Mouse (Mus musculus) ES-E14 (cell line): Measurements from ENCODE around the gene Fas. TPM values are rescaled to one million over a fixed set of nuclear protein-coding genes. Genes with fewer than 3 reads are reported as not detected.

Experiments used
- DNase-seq: peaks from one replicate; pipeline ENCODE4 v3.0.0-alpha.2; 2013; ENCODE audit warnings: low read depth, low spot score
- H3K27ac ChIP-seq: 2 replicates; pipeline ENCODE4 v1.5.1; 2012; ENCODE audit warnings: low read depth, mild to moderate bottlenecking, low read length, moderate library complexity, mixed read lengths; ENCODE audit not compliant: poor library complexity, insufficient read depth, severe bottlenecking
- H3K36me3 ChIP-seq: 2 replicates; pipeline ENCODE4 v1.6.1; 2012; ENCODE audit warnings: mild to moderate bottlenecking, low read length, moderate library complexity, mixed read lengths; ENCODE audit not compliant: control insufficient read depth, poor library complexity, insufficient read depth, severe bottlenecking
- H3K4me1 ChIP-seq, 2 experiments: fragments of 150-350 bp in 1 of 2; sonication (generic) in 1 of 2; 2 replicates each; pipeline ENCODE4 v1.6.1; 2012; ENCODE audit warnings: low read length in 2 of 2, mild to moderate bottlenecking in 1 of 2, mixed read lengths in 1 of 2; ENCODE audit not compliant: control insufficient read depth in 2 of 2, insufficient read depth in 2 of 2, poor library complexity in 1 of 2
- H3K4me3 ChIP-seq, 2 experiments: fragments of 150-350 bp in 1 of 2; sonication (generic) in 1 of 2; 2 replicates each; pipeline ENCODE4 v1.5.1; 2012; ENCODE audit warnings: low read length in 2 of 2, low read depth in 1 of 2, mild to moderate bottlenecking in 1 of 2, mixed read lengths in 1 of 2; ENCODE audit not compliant: insufficient read depth in 1 of 2, poor library complexity in 1 of 2, severe bottlenecking in 1 of 2
- H3K9ac ChIP-seq: 2 replicates; pipeline ENCODE4 v1.6.1; 2012; ENCODE audit warnings: low read depth, mild to moderate bottlenecking, low read length, mixed read lengths; ENCODE audit not compliant: poor library complexity, insufficient read depth, severe bottlenecking
- H3K9me3 ChIP-seq: fragments of 150-350 bp; sonication (generic); 2 replicates; pipeline ENCODE4 v1.6.1; 2012; ENCODE audit warnings: low read depth, mild to moderate bottlenecking, low read length; ENCODE audit not compliant: control insufficient read depth, insufficient read depth
- CHD2 ChIP-seq: IDR thresholded peaks from 2 replicates; pipeline ENCODE4 v1.6.1; 2014; ENCODE audit warnings: mild to moderate bottlenecking, low read depth, low read length, inconsistent platforms
- HCFC1 ChIP-seq: IDR thresholded peaks from 2 replicates; pipeline ENCODE4 v1.6.1; 2012; ENCODE audit warnings: low read length, inconsistent platforms, borderline replicate concordance; ENCODE audit not compliant: insufficient read depth
- MAFK ChIP-seq: IDR thresholded peaks from 2 replicates; pipeline ENCODE4 v1.6.1; 2014; ENCODE audit warnings: mild to moderate bottlenecking, low read depth, low read length, inconsistent platforms; ENCODE audit not compliant: insufficient read depth
- ZC3H11A ChIP-seq: IDR thresholded peaks from 2 replicates; pipeline ENCODE4 v1.6.1; 2012; ENCODE audit warnings: low read depth, mild to moderate bottlenecking, inconsistent platforms, low read length, borderline replicate concordance
- ZNF384 ChIP-seq: IDR thresholded peaks from 2 replicates; pipeline ENCODE4 v1.6.1; 2012; ENCODE audit warnings: low read depth, low read length, inconsistent platforms
- in situ Hi-C, 2 experiments: fragments of 600-800 bp; cut with MboI; formaldehyde crosslinking; loops; one replicate each; pipeline ENCODE4 v1.15.1; 2025; ENCODE audit warnings: low sequenced_read_pairs in 2 of 2, inconsistent platforms in 1 of 2; ENCODE audit not compliant: unreplicated experiment in 2 of 2
- total RNA-seq: library from RNA; depleted of rRNA; stranded (reverse); fragments of 300-350 nt; gene quantifications from 2 replicates; pipeline ENCODE4 v1.2.3, GENCODE M21; 2012

The Fas gene
- total RNA-seq, 1 experiment, result 3.2 TPM

- no peaks in the 10 kb centered on the region for H3K36me3 ChIP-seq
- no peak overlapping the region for H3K9ac ChIP-seq
- no peak for TF ChIP-seq MAFK
- TF ChIP-seq ZC3H11A, result no peak
- TF ChIP-seq CHD2, result no peak
- no peak for TF ChIP-seq HCFC1
- no peak for TF ChIP-seq ZNF384
- no peaks in the 10 kb centered on the region for H3K9me3 ChIP-seq
- no peak for DNase-seq
- in situ Hi-C loops, result no loop called here
- no peak overlapping the region for H3K4me3 ChIP-seq
- 0 out of 4 replicates have a peak, but pooled peaks cover 0 to 3% of the 10 kb centered on the region in 2 experiments for H3K4me1 ChIP-seq
- no peak overlapping the region for H3K27ac ChIP-seq
Observed at GRCm38 (mm10) chr19:34287221-34287620, 3.2 kb upstream of the Fas start.

GRCm38 (mm10) chr19:34287656-34288415, 2.6 kb upstream of the Fas start:
- Histone ChIP-seq H3K9ac (no peak overlapping the region), H3K9me3 (no peaks in the 10 kb centered on the region), H3K27ac (no peak overlapping the region), H3K36me3 (no peaks in the 10 kb centered on the region), H3K4me3 (no peak overlapping the region), H3K4me1 (0 out of 4 replicates have a peak, but pooled peaks cover 0 to 3% of the 10 kb centered on the region in 2 experiments)
- in situ Hi-C loops, result no loop called here
- TF ChIP-seq ZC3H11A (no peak), HCFC1 (no peak), ZNF384 (no peak), CHD2 (no peak)
- DNase-seq, result no peak

GRCm38 (mm10) chr19:34288696-34289095, 1.8 kb upstream of the Fas start:
- DNase-seq, result no peak
- H3K27ac ChIP-seq, result no peak overlapping the region
- TF ChIP-seq MAFK (no peak), CHD2 (no peak), ZNF384 (no peak), HCFC1 (no peak), ZC3H11A (no peak)
- H3K9me3 ChIP-seq, result no peaks in the 10 kb centered on the region
- in situ Hi-C loops, result no loop called here
- H3K36me3 ChIP-seq, result no peaks in the 10 kb centered on the region
- H3K4me3 ChIP-seq, result no peak overlapping the region
- H3K4me1 ChIP-seq, result 0 out of 4 replicates have a peak, but pooled peaks cover 0 to 3% of the 10 kb centered on the region in 2 experiments
- H3K9ac ChIP-seq, result no peak overlapping the region

DNA sequence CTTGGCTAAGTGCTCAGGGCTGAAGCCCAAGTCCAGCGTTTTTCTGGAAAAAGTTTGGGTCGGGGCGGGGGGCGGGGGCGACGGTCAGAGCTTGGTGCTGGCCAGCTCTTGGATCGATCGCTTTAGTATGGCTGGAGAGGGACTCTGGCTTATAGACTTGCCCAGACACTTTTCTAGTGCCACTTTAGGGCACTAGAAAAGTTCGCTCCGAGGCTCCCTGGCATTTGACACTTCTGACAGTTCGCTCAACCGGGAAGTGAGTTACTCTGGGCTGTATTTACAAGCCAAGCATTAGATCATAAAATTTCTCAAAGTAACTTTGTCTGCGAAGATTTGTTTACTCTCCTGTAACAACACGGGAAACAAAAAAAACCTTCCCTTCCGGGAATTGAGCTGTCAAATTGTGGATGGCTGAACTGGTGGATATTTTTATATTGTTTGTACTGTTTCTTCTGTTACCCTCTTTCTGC, 441 bp downstream of the Fas start:
- H3K9ac ChIP-seq, result no peak overlapping the region
- peak overlapping the region; percentile 1 to 33; a peak in 2 of 4 replicates for H3K4me3 ChIP-seq
- no peak for DNase-seq
- no peak overlapping the region for H3K27ac ChIP-seq
- H3K4me1 ChIP-seq, result 0 out of 4 replicates have a peak, but pooled peaks cover 0 to 3% of the 10 kb centered on the region in 2 experiments
- in situ Hi-C loops, result no loop called here
- no peaks in the 10 kb centered on the region for H3K9me3 ChIP-seq
- TF ChIP-seq ZC3H11A, result no peak
- TF ChIP-seq MAFK, result no peak
- no peak for TF ChIP-seq CHD2
- no peak for TF ChIP-seq HCFC1
- no peak for TF ChIP-seq ZNF384
- H3K36me3 ChIP-seq, result no peaks in the 10 kb centered on the region
